In the genomic region with DNA sequence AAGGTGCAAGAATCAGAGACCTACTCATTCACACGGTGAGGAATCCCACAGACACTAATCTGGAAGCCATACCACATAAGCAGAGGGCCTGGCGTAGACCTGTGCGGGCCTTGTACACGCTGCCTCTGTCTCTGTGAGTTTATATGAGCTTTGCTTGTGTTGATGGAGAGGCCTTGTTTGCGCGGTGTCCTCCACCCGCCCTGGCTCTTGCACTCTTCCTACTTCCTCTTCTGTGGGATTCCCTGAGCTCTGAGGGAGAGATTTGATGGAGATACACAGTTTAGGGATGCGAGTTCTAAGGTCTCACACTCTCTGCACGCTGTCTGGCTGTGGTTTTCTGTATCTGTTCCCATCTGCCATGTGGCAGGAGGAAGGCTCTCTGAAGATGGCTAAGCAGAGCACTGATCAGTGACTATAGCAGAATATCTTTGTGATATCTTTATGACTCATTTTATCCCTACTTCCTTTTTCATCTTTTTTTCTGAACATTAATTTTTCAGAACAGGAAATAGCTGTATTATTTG, we compare ENCODE assay signal across 24 mouse cellular contexts.
DNase-seq lines count a peak whose midpoint lies in the region; ATAC-seq and TF ChIP-seq lines count a peak whose summit lies in the region.
"Had no signal": no experiment of that assay in that cellular context is flagged by ENCODE, and none has a peak within 500 bp of the region (broad histone marks: within the 10 kb centered on the region; RNA-seq: fewer than 3 reads in every experiment).

No protein-coding gene starts in this region.

- no peak overlapping the region for H3K9ac ChIP-seq in MEL (ENCODE audit: control insufficient read depth, low read depth, low read length, poor library complexity, severe bottlenecking)
- no peak overlapping the region for H3K9ac ChIP-seq in lung, postnatal 0 days (replicated peaks; ENCODE audit: low read depth)
- H3K9ac ChIP-seq: embryonic facial prominence, embryonic 12.5 days; embryonic facial prominence, embryonic 15.5 days; forebrain, embryonic 15.5 days; hindbrain, embryonic 13.5 days; intestine, embryonic 15.5 days had no signal

- no peak for TF ChIP-seq RAD21 in MEL (IDR thresholded peaks at IDR 0.05; ENCODE audit: low read depth, low read length)

- no peaks in the 10 kb centered on the region for H3K27me3 ChIP-seq in MEL (ENCODE audit: control insufficient read depth in 1 of 2, insufficient read depth in 2 of 2, low read length in 2 of 2)
- H3K27me3 ChIP-seq in lung, postnatal 0 days (replicated peaks; ENCODE audit: insufficient read depth, low read length): no peaks in the 10 kb centered on the region
- H3K27me3 ChIP-seq: embryonic facial prominence, embryonic 12.5 days; forebrain, embryonic 15.5 days; hindbrain, embryonic 13.5 days; intestine, embryonic 15.5 days had no signal

- H3K36me3 ChIP-seq in MEL (ENCODE audit: control insufficient read depth in 1 of 2, insufficient read depth in 2 of 2, low read length in 2 of 2): no peaks in the 10 kb centered on the region
- no peaks in the 10 kb centered on the region for H3K36me3 ChIP-seq in lung, postnatal 0 days (ENCODE audit: insufficient read depth, low read length)
- H3K36me3 ChIP-seq: embryonic facial prominence, embryonic 12.5 days; embryonic facial prominence, embryonic 15.5 days; forebrain, embryonic 15.5 days; hindbrain, embryonic 10.5 days; hindbrain, embryonic 13.5 days; intestine, embryonic 15.5 days had no signal

- TF ChIP-seq CTCF in MEL (IDR thresholded peaks at IDR 0.05 in 2 of 3, conservative IDR thresholded peaks at IDR 0.05 in 1 of 3; ENCODE audit: control insufficient read depth in 1 of 3, insufficient read depth in 1 of 3, low read depth in 2 of 3, low read length in 3 of 3, poor library complexity in 1 of 3, severe bottlenecking in 1 of 3): no peak
- TF ChIP-seq CTCF in lung, postnatal 0 days (IDR thresholded peaks at IDR 0.05): no peak

- H3K27ac ChIP-seq in MEL (ENCODE audit: control insufficient read depth, low read depth, low read length): no peak overlapping the region
- H3K27ac ChIP-seq in lung, postnatal 0 days (ENCODE audit: low read length): no peak overlapping the region
- H3K27ac ChIP-seq: embryonic facial prominence, embryonic 12.5 days; embryonic facial prominence, embryonic 15.5 days; forebrain, embryonic 15.5 days; hindbrain, embryonic 10.5 days; hindbrain, embryonic 13.5 days; intestine, embryonic 15.5 days had no signal

- ATAC-seq in granulocyte monocyte progenitor cell, adult 5-6 weeks (replicated peaks; ENCODE audit: poor library complexity, severe bottlenecking): peak; percentile 80
- no peak for ATAC-seq in lung, postnatal 0 days
- ATAC-seq: forebrain, embryonic 15.5 days; hindbrain, embryonic 16.5 days; intestine, embryonic 15.5 days; Patski had no signal

- no peaks in the 10 kb centered on the region for H3K79me2 ChIP-seq in MEL (ENCODE audit: control insufficient read depth, insufficient read depth, low read length, poor library complexity)

- no peak for TF ChIP-seq EP300 in MEL (IDR thresholded peaks at IDR 0.05; ENCODE audit: low read depth in 1 of 2, low read length in 2 of 2)
- no peak for TF ChIP-seq EP300 in lung, postnatal 0 days (IDR thresholded peaks at IDR 0.05)

- H3K4me3 ChIP-seq in MEL (ENCODE audit: control insufficient read depth in 1 of 2, insufficient read depth in 1 of 2, low read depth in 2 of 2, low read length in 2 of 2): no peak overlapping the region
- H3K4me3 ChIP-seq in lung, postnatal 0 days (ENCODE audit: low read depth, low read length): no peak overlapping the region
- H3K4me3 ChIP-seq: embryonic facial prominence, embryonic 12.5 days; embryonic facial prominence, embryonic 15.5 days; forebrain, embryonic 15.5 days; hindbrain, embryonic 10.5 days; hindbrain, embryonic 13.5 days; intestine, embryonic 15.5 days had no signal

- no peaks in the 10 kb centered on the region for H3K4me1 ChIP-seq in MEL (ENCODE audit: control insufficient read depth in 1 of 2, insufficient read depth in 2 of 2, low read length in 2 of 2)
- H3K4me1 ChIP-seq in lung, postnatal 0 days (ENCODE audit: insufficient read depth, low read depth, low read length): no peaks in the 10 kb centered on the region
- H3K4me1 ChIP-seq: embryonic facial prominence, embryonic 12.5 days; embryonic facial prominence, embryonic 15.5 days; forebrain, embryonic 15.5 days; hindbrain, embryonic 10.5 days; hindbrain, embryonic 13.5 days; intestine, embryonic 15.5 days had no signal

- DNase-seq in 416B (ENCODE audit: low read depth): peak; percentile 62
- peak; percentile 7 for DNase-seq in MEL (ENCODE audit: low read depth, low spot score)
- DNase-seq in lung, postnatal 0 days (ENCODE audit: low spot score): no peak
- DNase-seq in embryo, embryonic 9.5 days (ENCODE audit: extremely low spot score): no peak
- DNase-seq in layer of hippocampus, postnatal 14 days (ENCODE audit: low spot score in 2 of 2): no peak
- DNase-seq: adrenal gland, adult 8-10 months; adrenal gland, postnatal 25 days; cerebellum, adult 11-12 months; cerebellum, adult 8-10 months; cerebellum, postnatal 10 days; cerebellum, postnatal 36 days; gastrocnemius, postnatal 36 days; heart, adult 18-20 months; heart, postnatal 36 days; kidney, adult 11 months had no signal

- no peak for TF ChIP-seq POLR2A in MEL (IDR thresholded peaks at IDR 0.05; ENCODE audit: control insufficient read depth in 1 of 2, insufficient read depth in 1 of 2, low read depth in 1 of 2, low read length in 2 of 2, poor library complexity in 1 of 2)

- H3K9me3 ChIP-seq in MEL (replicated peaks; ENCODE audit: insufficient read depth, low read length): no peaks in the 10 kb centered on the region
- H3K9me3 ChIP-seq in lung, postnatal 0 days (ENCODE audit: low read length): no peaks in the 10 kb centered on the region
- H3K9me3 ChIP-seq: embryonic facial prominence, embryonic 12.5 days; embryonic facial prominence, embryonic 15.5 days; forebrain, embryonic 15.5 days; hindbrain, embryonic 13.5 days; intestine, embryonic 15.5 days had no signal

- WGBS in lung, postnatal 0 days: 93% methylated on average over 9 of the region's 9 CpGs

- no peak overlapping the region for H3K4me2 ChIP-seq in lung, postnatal 0 days (replicated peaks; ENCODE audit: low read depth, low read length)
- H3K4me2 ChIP-seq: embryonic facial prominence, embryonic 12.5 days; embryonic facial prominence, embryonic 15.5 days; forebrain, embryonic 15.5 days; hindbrain, embryonic 13.5 days; intestine, embryonic 15.5 days had no signal

TF ChIP-seq in MEL, 35 proteins besides CTCF, POLR2A, EP300 and RAD21:
- no peak for TF ChIP-seq ZKSCAN1 (IDR thresholded peaks at IDR 0.05; ENCODE audit: low read depth, low read length)
- TF ChIP-seq CHD1 (IDR thresholded peaks at IDR 0.05; ENCODE audit: low read depth, low read length): no peak
- no peak for TF ChIP-seq MYB (IDR thresholded peaks at IDR 0.05; ENCODE audit: low read depth, low read length)
- TF ChIP-seq ETS1 (IDR thresholded peaks at IDR 0.05; ENCODE audit: low read depth, low read length): no peak
- no peak for TF ChIP-seq ZC3H11A (IDR thresholded peaks at IDR 0.05; ENCODE audit: low read depth, low read length)
- no peak for TF ChIP-seq USF1 (IDR thresholded peaks at IDR 0.05; ENCODE audit: low read depth, low read length)
- TF ChIP-seq RCOR1 (IDR thresholded peaks at IDR 0.05; ENCODE audit: low read depth, low read length): no peak

Comparison
In these comparisons a context has a peak if more than half of its experiments do, and no peak if none do; other contexts are left out.
1. DNase-seq: peak in 416B (single experiment) and MEL (single experiment); none in lung, postnatal 0 days (single experiment), embryo, embryonic 9.5 days (single experiment) and layer of hippocampus, postnatal 14 days (0 of 2).